Mouse (Mus musculus) liver, embryonic 14.5 days (tissue): Measurements from ENCODE around the gene Bahd1. TPM values are rescaled to one million over a fixed set of nuclear protein-coding genes. Genes with fewer than 3 reads are reported as not detected.

Source experiments
- ATAC-seq: fragments of 200-750 bp; cut with Nextera tagmentation; 2 replicates; pipeline ENCODE4 v1.8.0; 2017; ENCODE audit warnings: moderate number of reproducible peaks, mild to moderate bottlenecking, moderate library complexity; ENCODE audit not compliant: insufficient read depth
- DNase-seq, 3 experiments: peaks; one replicate each; pipeline ENCODE4 v3.0.0-alpha.2; 2012 to 2013; ENCODE audit warnings: low read depth in 3 of 3, low spot score in 3 of 3
- H3K27ac ChIP-seq: fragments of 300-500 bp; sonication (generic); 2 replicates; pipeline ENCODE4 v1.5.1; 2014; ENCODE audit warnings: moderate library complexity, mild to moderate bottlenecking, control low read depth, inconsistent platforms
- H3K27me3 ChIP-seq: fragments of 300-500 bp; sonication (generic); 2 replicates; pipeline ENCODE4 v1.6.1; 2014; ENCODE audit warnings: mild to moderate bottlenecking, low read length, moderate library complexity; ENCODE audit not compliant: control insufficient read depth, insufficient read depth
- H3K36me3 ChIP-seq: fragments of 300-500 bp; sonication (generic); replicated peaks from 2 replicates; pipeline ENCODE4 v1.6.1; 2014; ENCODE audit warnings: low read depth; ENCODE audit not compliant: control insufficient read depth, insufficient read depth
- H3K4me1 ChIP-seq, 2 experiments: fragments of 200-500 bp in 1 of 2; fragments of 300-500 bp in 1 of 2; sonication (generic) in 1 of 2; replicated peaks; 2 replicates each; pipeline ENCODE4 v1.6.1; 2012 to 2014; ENCODE audit warnings: antibody characterized with exemption in 1 of 2, inconsistent platforms in 1 of 2, low read length in 1 of 2; ENCODE audit not compliant: control insufficient read depth in 2 of 2, insufficient read depth in 2 of 2
- H3K4me2 ChIP-seq: fragments of 300-500 bp; sonication (generic); 2 replicates; pipeline ENCODE4 v1.6.1; 2014; ENCODE audit warnings: low read depth, mild to moderate bottlenecking, control low read depth, moderate library complexity
- H3K4me3 ChIP-seq, 2 experiments: fragments of 200-500 bp in 1 of 2; fragments of 300-500 bp in 1 of 2; sonication (generic) in 1 of 2; 2 replicates each; pipeline ENCODE4 v1.5.1; 2012 to 2014; ENCODE audit warnings: low read depth in 2 of 2, low read length in 2 of 2, mild to moderate bottlenecking in 2 of 2, control low read depth in 1 of 2, inconsistent platforms in 1 of 2, moderate library complexity in 1 of 2; ENCODE audit not compliant: insufficient read depth in 1 of 2
- H3K9ac ChIP-seq: fragments of 300-500 bp; sonication (generic); replicated peaks from 2 replicates; pipeline ENCODE4 v1.6.1; 2014; ENCODE audit warnings: mild to moderate bottlenecking, control low read depth, moderate library complexity
- H3K9me3 ChIP-seq: fragments of 300-500 bp; sonication (generic); 2 replicates; pipeline ENCODE4 v1.6.1; 2016; ENCODE audit warnings: low read length, mixed read lengths; ENCODE audit not compliant: control insufficient read depth
- CTCF ChIP-seq: IDR thresholded peaks from 2 replicates; pipeline ENCODE4 v1.5.1; 2016; ENCODE audit warnings: antibody characterized with exemption, low read depth, control low read depth
- EP300 ChIP-seq: IDR thresholded peaks from 2 replicates; pipeline ENCODE4 v1.6.1; 2016; ENCODE audit warnings: antibody characterized with exemption, low read depth
- WGBS: fragments of 180-500 bp; shearing (Covaris S2); extraction: QIAGEN DNeasy Blood & Tissue Kit; methylation state at CpG from one replicate; pipeline ENCODE4 v1.1.7; 2014; ENCODE audit not compliant: insufficient replicate concordance; 5-methylcytosine and 5-hydroxymethylcytosine counted together
- polyA plus RNA-seq, 2 experiments: library from polyadenylated mRNA; depleted of rRNA in 1 of 2; stranded (reverse) in 1 of 2; unstranded in 1 of 2; fragments of >200 nt; fragmentation: Nextera tagmentation in 1 of 2; extraction: Ambion mirVana in 1 of 2; gene quantifications; 2 replicates each; pipeline versions ENCODE4 v1.2.1 to v1.2.3; 2012 to 2014

Gene Bahd1
- polyA plus RNA-seq, 2 experiments, result 0.83 to 4.9 TPM

GRCm38 (mm10) chr2:118902051-118903025, 2.2 kb downstream of the Bahd1 start:
- DNase-seq (no peak), ATAC-seq (peak; percentile 14)
- peak overlapping the region; percentile 88 for H3K4me2 ChIP-seq
- H3K27me3 ChIP-seq, result peaks cover 39% of the 10 kb centered on the region
- no peaks in the 10 kb centered on the region for H3K9me3 ChIP-seq
- peaks cover 19 to 30% of the 10 kb centered on the region in 2 experiments for H3K4me1 ChIP-seq
- TF ChIP-seq CTCF, result peak; percentile 41
- no peak for TF ChIP-seq EP300
- H3K27ac ChIP-seq, result no peak overlapping the region; the same call in 1 of the 2 replicates
- peak overlapping the region; percentile 70 to 76 for H3K4me3 ChIP-seq
- peak overlapping the region; percentile 80 for H3K9ac ChIP-seq
- WGBS, result under 1% methylated on average over 97 of the region's 106 CpGs
- H3K36me3 ChIP-seq, result no peaks in the 10 kb centered on the region

- H3K4me1 ChIP-seq, result peaks cover 19 to 30% of the 10 kb centered on the region in 2 experiments
- no peak for TF ChIP-seq CTCF
- TF ChIP-seq EP300, result no peak
- no peaks in the 10 kb centered on the region for H3K36me3 ChIP-seq
- H3K27ac ChIP-seq, result no peak overlapping the region
- DNase-seq (no peak), ATAC-seq (no peak)
- WGBS, result 25% methylated on average over 10 of the region's 10 CpGs
- H3K4me3 ChIP-seq, result peak overlapping the region; percentile 70 to 76; a peak in 2 of 4 replicates
- peak overlapping the region; percentile 88 for H3K4me2 ChIP-seq
- peaks cover 29% of the 10 kb centered on the region for H3K27me3 ChIP-seq
- H3K9me3 ChIP-seq, result no peaks in the 10 kb centered on the region
- 0 out of 2 replicates have a peak overlapping the region, but pooled peaks have one; percentile 14 for H3K9ac ChIP-seq
Measured at GRCm38 (mm10) chr2:118903333-118903741, 3.2 kb downstream of the Bahd1 start.

GRCm38 (mm10) chr2:118905433-118906117, 5.4 kb downstream of the Bahd1 start:
- Histone ChIP-seq H3K36me3 (no peaks in the 10 kb centered on the region), H3K4me3 (no peak overlapping the region), H3K4me1 (peaks cover 19 to 23% of the 10 kb centered on the region in 2 experiments), H3K27me3 (peaks cover 8% of the 10 kb centered on the region), H3K9ac (no peak overlapping the region), H3K4me2 (no peak overlapping the region), H3K9me3 (no peaks in the 10 kb centered on the region), H3K27ac (no peak overlapping the region)
- ATAC-seq (no peak), DNase-seq (no peak)
- WGBS, result 66% methylated on average over 7 of the region's 7 CpGs
- TF ChIP-seq EP300 (no peak), CTCF (no peak)

GRCm38 (mm10) chr2:118906118-118906492, 5.9 kb downstream of the Bahd1 start:
- H3K27ac ChIP-seq, result no peak overlapping the region
- peaks cover 5% of the 10 kb centered on the region for H3K27me3 ChIP-seq
- WGBS, result 76% methylated on average over 5 of the region's 5 CpGs
- no peak overlapping the region for H3K9ac ChIP-seq
- ATAC-seq (no peak), DNase-seq (no peak)
- TF ChIP-seq EP300 (no peak), CTCF (no peak)
- no peak overlapping the region for H3K4me2 ChIP-seq
- no peaks in the 10 kb centered on the region for H3K36me3 ChIP-seq
- no peak overlapping the region for H3K4me3 ChIP-seq
- H3K4me1 ChIP-seq, result peaks cover 19 to 25% of the 10 kb centered on the region in 2 experiments
- H3K9me3 ChIP-seq, result no peaks in the 10 kb centered on the region

GRCm38 (mm10) chr2:118907781-118908180, 7.6 kb downstream of the Bahd1 start:
- H3K4me1 ChIP-seq, result peaks cover 15 to 24% of the 10 kb centered on the region in 2 experiments
- DNase-seq, result no peak
- H3K4me2 ChIP-seq, result no peak overlapping the region

More at GRCm38 (mm10) chr2:118907781-118908180, 7.6 kb downstream of the Bahd1 start:
- WGBS, result 68% methylated on average over 3 of the region's 3 CpGs
- ATAC-seq, result no peak
- H3K27ac ChIP-seq, result no peak overlapping the region
- H3K27me3 ChIP-seq, result peaks cover 4% of the 10 kb centered on the region
- H3K9ac ChIP-seq, result no peak overlapping the region
- H3K9me3 ChIP-seq, result no peaks in the 10 kb centered on the region
- no peak overlapping the region for H3K4me3 ChIP-seq
- no peaks in the 10 kb centered on the region for H3K36me3 ChIP-seq
- TF ChIP-seq EP300 (no peak), CTCF (no peak)
